Mouse (Mus musculus) spleen, postnatal 4 days (tissue): Measurements from ENCODE around the gene Gm19402.
"Not testable (repeated sequence)": the region's sequence is repeated elsewhere in the genome, so short reads cannot be mapped to it uniquely, and the experiment has no call there.

Experiments
- DNase-seq, 2 experiments: peaks; one replicate each; pipeline ENCODE4 v3.0.0; 2022; ENCODE audit warnings: low spot score in 2 of 2

The Gm19402 gene

GRCm38 (mm10) chr10:77690356-77690807 lies at the start of gene Gm19402:
Gm19402 (minus strand) TSS chr10:77690757.
- DNase-seq: not testable (repeated sequence)

GRCm38 (mm10) chr10:77738929-77739328 lies 48.4 kb upstream of the Gm19402 start:
- DNase-seq: no peak

GRCm38 (mm10) chr10:77735928-77736327 lies 45.4 kb upstream of the Gm19402 start:
- no peak for DNase-seq

GRCm38 (mm10) chr10:77729241-77729640 lies 38.7 kb upstream of the Gm19402 start:
- DNase-seq: no peak

GRCm38 (mm10) chr10:77728280-77728679 lies 37.7 kb upstream of the Gm19402 start:
- no peak for DNase-seq

- no peak for DNase-seq
Measured at GRCm38 (mm10) chr10:77726186-77726585, 35.6 kb upstream of the Gm19402 start, which contains the start of gene Gm10100. Gm10100 (plus strand) TSS chr10:77726486.

GRCm38 (mm10) chr10:77724855-77725254 lies 34.3 kb upstream of the Gm19402 start:
- no peak for DNase-seq

GRCm38 (mm10) chr10:77720299-77720698 lies 29.7 kb upstream of the Gm19402 start, which contains the start of gene Krtap12-1:
Krtap12-1 (plus strand) TSS chr10:77720599.
- not testable (repeated sequence) for DNase-seq

- no peak for DNase-seq
Measured at GRCm38 (mm10) chr10:77715507-77715906, 24.9 kb upstream of the Gm19402 start, which contains the start of gene Gm10142. Gm10142 (plus strand) TSS chr10:77715807.

- no peak for DNase-seq
Measured at GRCm38 (mm10) chr10:77713734-77714133, 23.2 kb upstream of the Gm19402 start.

- not testable (repeated sequence) for DNase-seq
Measured at GRCm38 (mm10) chr10:77711157-77711556, 20.6 kb upstream of the Gm19402 start, which contains the start of gene Gm10024. Gm10024 (plus strand) TSS chr10:77711457.

GRCm38 (mm10) chr10:77709831-77710230 lies 19.3 kb upstream of the Gm19402 start:
- no peak for DNase-seq

GRCm38 (mm10) chr10:77706326-77706725 lies 15.8 kb upstream of the Gm19402 start, which contains the start of gene Gm10272:
Gm10272 (plus strand) TSS chr10:77706626.
- no peak for DNase-seq

- no peak for DNase-seq
Measured at GRCm38 (mm10) chr10:77697133-77697532, 6.6 kb upstream of the Gm19402 start, which contains the start of gene Gm9508. Gm9508 (minus strand) TSS chr10:77697233.

- no peak for DNase-seq
Measured at GRCm38 (mm10) chr10:77687021-77687420, 3.5 kb downstream of the Gm19402 start.

- DNase-seq: no peak
Measured at GRCm38 (mm10) chr10:77685895-77686664, 4.5 kb downstream of the Gm19402 start, which contains the start of gene Tspear. Tspear (plus strand) TSS chr10:77686569.

GRCm38 (mm10) chr10:77684181-77684580 lies 6.4 kb downstream of the Gm19402 start:
- DNase-seq: no peak

GRCm38 (mm10) chr10:77682994-77683393 lies 7.6 kb downstream of the Gm19402 start:
- DNase-seq: no peak

GRCm38 (mm10) chr10:77677562-77677961 lies 13.0 kb downstream of the Gm19402 start:
- DNase-seq: no peak

GRCm38 (mm10) chr10:77673765-77674164 lies 16.8 kb downstream of the Gm19402 start:
- no peak for DNase-seq

GRCm38 (mm10) chr10:77671519-77671918 lies 19.0 kb downstream of the Gm19402 start:
- no peak for DNase-seq

- no peak for DNase-seq
Measured at GRCm38 (mm10) chr10:77670710-77671109, 19.8 kb downstream of the Gm19402 start.

- no peak for DNase-seq
Measured at GRCm38 (mm10) chr10:77667402-77667801, 23.2 kb downstream of the Gm19402 start.
